Mouse (Mus musculus): Measurements from ENCODE around the gene Unc5a.

- TF ChIP-seq POLR2A (IDR thresholded peaks at IDR 0.05; ENCODE audit: control insufficient read depth in 1 of 2, insufficient read depth in 1 of 2, low read depth in 1 of 2, low read length in 2 of 2, poor library complexity in 1 of 2) (no peak), ZC3H11A (IDR thresholded peaks at IDR 0.05; ENCODE audit: low read depth, low read length) (no peak), TCF12 (IDR thresholded peaks at IDR 0.05; ENCODE audit: low read depth, low read length) (no peak), CTCF (IDR thresholded peaks at IDR 0.05 in 2 of 3, conservative IDR thresholded peaks at IDR 0.05 in 1 of 3; ENCODE audit: control insufficient read depth in 1 of 3, insufficient read depth in 1 of 3, low read depth in 2 of 3, low read length in 3 of 3, poor library complexity in 1 of 3, severe bottlenecking in 1 of 3) (peak in 2 of 3 experiments; percentile 17 to 44; a peak in 4 of 6 replicates), MAFK (IDR thresholded peaks at IDR 0.05; ENCODE audit: borderline replicate concordance, low read depth, low read length) (no peak), E2F4 (IDR thresholded peaks at IDR 0.05; ENCODE audit: borderline replicate concordance, low read depth, low read length) (no peak)
These were observed 70.0 kb downstream of the Unc5a start for GRCm38 (mm10) chr13:55019181-55019580.
